9 mouse cellular contexts compared by ENCODE assay signal in the genomic region with DNA sequence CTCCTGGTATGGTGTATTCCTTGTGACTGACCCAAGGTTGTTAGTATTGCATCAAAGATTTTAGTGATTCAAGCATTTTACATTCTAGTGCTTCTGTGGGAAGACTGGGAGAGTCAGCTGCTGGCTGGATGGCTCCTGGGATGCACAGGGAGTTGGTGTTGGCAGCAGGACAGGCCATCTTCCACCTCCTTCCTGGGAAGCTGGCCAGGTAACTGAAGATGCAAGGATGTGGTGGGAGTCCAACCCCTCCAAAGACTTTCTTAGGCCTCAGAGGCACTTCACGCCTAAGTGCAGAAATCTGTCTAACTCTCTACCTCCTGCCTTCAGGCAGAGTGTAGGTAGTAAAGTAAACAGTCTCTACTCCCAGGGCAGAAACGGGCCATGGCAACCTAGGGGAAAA.
"Had no signal": no experiment of that assay in that cellular context is flagged by ENCODE, and none has a peak within 500 bp of the region (broad histone marks: within the 10 kb centered on the region; RNA-seq: fewer than 3 reads in every experiment).

No protein-coding gene starts in this region.

- DNase-seq: kidney, adult 11 months; kidney, adult 8-10 months; kidney, postnatal 10 days; kidney, postnatal 36 days; liver, postnatal 0 days; lung, embryonic 14.5 days; thymus, adult 2 months; thymus, postnatal 14 days; thymus, postnatal 4 days had no signal
